ENCODE assay signal across 17 mouse cellular contexts in genomic region chr19:20796001-20796400, GRCm38 (mm10).
A peak's percentile ranks its signal among the peaks of the same experiment; 100 is the strongest.
DNase-seq lines count a peak whose midpoint lies in the region; TF ChIP-seq lines count a peak whose summit lies in the region.
"Had no signal": no experiment of that assay in that cellular context is flagged by ENCODE, and none has a peak within 500 bp of the region (broad histone marks: within the 10 kb centered on the region; RNA-seq: fewer than 3 reads in every experiment).

No protein-coding gene starts in this region.

- H3K4me1 ChIP-seq in kidney, adult 2 months (ENCODE audit: control insufficient read depth, insufficient read depth, low read length), result no peaks in the 10 kb centered on the region
- H3K4me1 ChIP-seq: heart, embryonic 13.5 days; hindbrain, embryonic 15.5 days had no signal

- no peaks in the 10 kb centered on the region for H3K36me3 ChIP-seq in kidney, adult 2 months (ENCODE audit: control insufficient read depth, insufficient read depth, low read length)
- H3K36me3 ChIP-seq: embryonic facial prominence, embryonic 13.5 days; heart, embryonic 13.5 days; hindbrain, embryonic 15.5 days had no signal

- WGBS in kidney, adult 2 months, result 30% methylated on average over 4 of the region's 4 CpGs

- peak; percentile 23 for DNase-seq in kidney, postnatal 10 days
- no peak for DNase-seq in kidney, adult 2 months
- DNase-seq in 3T3-L1 (ENCODE audit: low read depth, low spot score), result peak; percentile 20
- peak; percentile 29 for DNase-seq in 416B (ENCODE audit: low read depth)
- peak; percentile 12 for DNase-seq in embryo, embryonic 10.5 days (ENCODE audit: low spot score)
- DNase-seq in ovary, postnatal 36 days (ENCODE audit: low spot score), result no peak
- no peak for DNase-seq in urinary bladder, postnatal 14 days (ENCODE audit: low spot score)
- DNase-seq: adrenal gland, postnatal 10 days; cerebellum, adult 11 months; cerebellum, adult 8-10 months; cerebellum, postnatal 14 days; gastrocnemius, postnatal 36 days; heart, adult 11 months; heart, postnatal 36 days had no signal

- no peak overlapping the region for H3K27ac ChIP-seq in kidney, adult 2 months (ENCODE audit: insufficient read depth, low read depth, low read length)
- H3K27ac ChIP-seq: embryonic facial prominence, embryonic 13.5 days; heart, embryonic 13.5 days; hindbrain, embryonic 15.5 days had no signal

- no peak for TF ChIP-seq POLR2A in kidney, adult 2 months (IDR thresholded peaks at IDR 0.05; ENCODE audit: low read depth, low read length)

- H3K4me3 ChIP-seq in kidney, adult 2 months (ENCODE audit: insufficient read depth, low read depth, low read length), result no peak overlapping the region
- H3K4me3 ChIP-seq: embryonic facial prominence, embryonic 13.5 days; heart, embryonic 13.5 days; hindbrain, embryonic 15.5 days had no signal

- no peak for TF ChIP-seq CTCF in kidney, adult 2 months (conservative IDR thresholded peaks at IDR 0.05; ENCODE audit: insufficient read depth, insufficient read length, low read depth, low read length)

- H3K27me3 ChIP-seq in kidney, adult 2 months (replicated peaks; ENCODE audit: control insufficient read depth, insufficient read depth, low read length), result no peaks in the 10 kb centered on the region
- H3K27me3 ChIP-seq: embryonic facial prominence, embryonic 13.5 days; heart, embryonic 13.5 days; hindbrain, embryonic 15.5 days had no signal

Comparison
In these comparisons a context has a peak if more than half of its experiments do, and no peak if none do; other contexts are left out.
1. DNase-seq: peak in kidney, postnatal 10 days (single experiment), 3T3-L1 (single experiment), 416B (single experiment) and embryo, embryonic 10.5 days (single experiment); none in kidney, adult 2 months (single experiment), ovary, postnatal 36 days (single experiment) and urinary bladder, postnatal 14 days (single experiment).